Mouse (Mus musculus) C2C12 (cell line): ENCODE measurements around the gene Apol11b. TPM values are rescaled to one million over a fixed set of nuclear protein-coding genes. Genes with fewer than 3 reads are reported as not detected.

Source experiments
- H3K27me3 ChIP-seq: one replicate; pipeline ENCODE4 v1.6.1; 2011; ENCODE audit not compliant: control insufficient read depth, insufficient read depth, insufficient read length
- H3K36me3 ChIP-seq: one replicate; pipeline ENCODE4 v1.6.1; 2011; ENCODE audit not compliant: control insufficient read depth, insufficient read depth
- H3K4me3 ChIP-seq: one replicate; pipeline ENCODE4 v1.5.1; 2011; ENCODE audit warnings: mild to moderate bottlenecking, control low read depth; ENCODE audit not compliant: poor library complexity, insufficient read depth, severe bottlenecking
- H3K79me2 ChIP-seq: one replicate; pipeline ENCODE4 v1.6.1; 2011; ENCODE audit not compliant: control insufficient read depth, insufficient read depth
- H3K79me3 ChIP-seq: one replicate; pipeline ENCODE4 v1.6.1; 2011; ENCODE audit warnings: low read depth, control low read depth
- H3ac ChIP-seq: one replicate; pipeline ENCODE3; 2011; ENCODE audit warnings: low read depth; ENCODE audit not compliant: control insufficient read depth, insufficient read length
- CEBPB ChIP-seq: IDR thresholded peaks from one replicate; pipeline ENCODE4 v1.6.1; 2011; ENCODE audit warnings: low read depth, mild to moderate bottlenecking, control low read depth, moderate library complexity
- CTCF ChIP-seq: IDR thresholded peaks from one replicate; pipeline ENCODE4 v1.5.1; 2011; ENCODE audit not compliant: control insufficient read depth, insufficient read depth, insufficient read length
- FOSL1 ChIP-seq: IDR thresholded peaks from one replicate; pipeline ENCODE4 v1.8.0; 2011; ENCODE audit warnings: mild to moderate bottlenecking, low read length; ENCODE audit not compliant: poor library complexity, insufficient read depth, severe bottlenecking
- MAX ChIP-seq: IDR thresholded peaks from one replicate; pipeline ENCODE4 v1.6.1; 2011; ENCODE audit warnings: mild to moderate bottlenecking, control low read depth
- MYOD1 ChIP-seq: IDR thresholded peaks from one replicate; pipeline ENCODE4 v1.6.1; 2011; ENCODE audit warnings: low read depth; ENCODE audit not compliant: control insufficient read depth, insufficient read length
- MYOG ChIP-seq: IDR thresholded peaks from one replicate; pipeline ENCODE4 v1.6.1; 2011; ENCODE audit not compliant: control insufficient read depth, insufficient read length; ENCODE audit errors: extremely low read depth
- USF1 ChIP-seq: IDR thresholded peaks from one replicate; pipeline ENCODE4 v1.6.1; 2011; ENCODE audit warnings: low read depth, mild to moderate bottlenecking, control low read depth, moderate library complexity
- polyA plus RNA-seq: library from polyadenylated mRNA; unstranded; fragments of >200 nt; fragmentation: generic; extraction: Trizol; gene quantifications from one replicate; pipeline ENCODE4 v1.2.1, GENCODE M21; 2012; ENCODE audit warnings: missing spikeins

The Apol11b gene
- polyA plus RNA-seq, 1 experiment, result 0.02 TPM

DNA sequence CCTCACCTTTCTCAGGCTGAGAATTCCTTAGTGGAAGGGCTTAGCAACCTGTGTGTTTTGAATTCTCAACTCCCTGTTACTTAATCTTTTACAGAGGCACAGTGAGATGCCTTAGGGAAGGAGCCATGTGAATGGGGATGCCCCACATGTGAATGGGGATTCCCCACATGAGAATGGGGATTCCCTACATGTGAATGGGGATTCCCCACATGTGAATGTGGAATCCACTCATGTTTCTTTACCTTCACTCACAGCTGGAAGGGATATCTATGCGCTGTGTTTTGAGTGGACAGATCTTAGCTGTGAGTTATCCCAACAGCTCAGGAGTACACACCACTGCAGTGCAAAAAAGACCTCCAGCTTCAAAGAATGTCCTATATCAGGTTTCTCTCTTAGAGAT, 18.4 kb downstream of the Apol11b start:
- TF ChIP-seq MYOG, result no peak
- no peak for TF ChIP-seq FOSL1
- TF ChIP-seq USF1, result no peak
- no peak for TF ChIP-seq MAX
- TF ChIP-seq CTCF, result no peak
- no peak for TF ChIP-seq MYOD1
- no peak for TF ChIP-seq CEBPB
- Histone ChIP-seq H3K4me3 (no peak overlapping the region), H3K36me3 (no peaks in the 10 kb centered on the region), H3K79me3 (no peaks in the 10 kb centered on the region), H3K27me3 (peaks cover 28% of the 10 kb centered on the region), H3K79me2 (no peaks in the 10 kb centered on the region), H3ac (no peak overlapping the region)

DNA sequence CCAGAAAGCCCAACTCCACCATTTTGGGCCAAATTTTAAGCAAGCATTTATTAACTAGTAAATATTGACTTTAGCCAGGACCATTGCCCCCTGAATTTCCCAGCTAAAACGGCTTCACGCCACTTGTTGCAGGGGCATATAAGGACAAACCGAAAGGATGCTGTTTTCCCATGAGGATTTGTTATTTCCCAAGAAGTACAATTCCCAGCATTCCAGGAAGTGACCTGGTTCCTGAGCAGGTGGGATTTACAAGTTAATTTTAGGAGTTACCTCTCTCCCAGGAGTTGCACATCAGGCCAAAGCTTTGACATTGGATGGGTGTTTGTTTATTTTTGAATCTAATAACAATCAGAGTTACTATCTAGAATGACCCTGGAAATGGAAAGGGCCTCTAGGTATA, 37.0 kb downstream of the Apol11b start:
- Histone ChIP-seq H3K4me3 (no peak overlapping the region), H3ac (no peak overlapping the region), H3K27me3 (peaks cover 7% of the 10 kb centered on the region), H3K79me3 (no peaks in the 10 kb centered on the region), H3K36me3 (no peaks in the 10 kb centered on the region), H3K79me2 (no peaks in the 10 kb centered on the region)
- no peak for TF ChIP-seq CTCF
- no peak for TF ChIP-seq USF1
- TF ChIP-seq MYOD1, result no peak
- no peak for TF ChIP-seq FOSL1

DNA sequence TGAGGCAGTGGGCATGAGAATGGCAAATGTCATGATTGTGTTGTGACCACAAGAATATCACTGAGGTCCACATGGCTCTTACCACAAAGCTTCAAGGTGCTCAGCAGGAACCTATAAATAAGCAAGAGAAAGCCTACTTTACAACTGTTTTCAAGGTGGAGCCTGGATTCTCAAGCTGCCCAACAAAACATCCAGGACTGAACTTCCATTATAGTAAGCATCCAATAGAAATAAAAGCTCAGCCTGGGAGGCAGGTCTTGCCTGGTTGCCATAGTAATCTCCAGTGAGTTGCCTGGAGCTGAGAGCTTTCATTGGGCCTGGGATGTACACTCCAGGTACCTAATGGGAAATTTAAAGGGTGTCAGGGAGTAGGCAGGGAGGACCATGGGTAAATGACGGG, 44.1 kb downstream of the Apol11b start, which contains the start of gene Gm36245:
Gene Gm36245, plus strand, starts transcription at position 301 of the 400 bp plus-strand sequence.
- TF ChIP-seq FOSL1, result no peak
- no peak for TF ChIP-seq USF1
- no peak for TF ChIP-seq CTCF
- TF ChIP-seq MYOD1, result no peak
- no peak for TF ChIP-seq MAX
- TF ChIP-seq CEBPB, result no peak
- H3K79me3 ChIP-seq, result no peaks in the 10 kb centered on the region

DNA sequence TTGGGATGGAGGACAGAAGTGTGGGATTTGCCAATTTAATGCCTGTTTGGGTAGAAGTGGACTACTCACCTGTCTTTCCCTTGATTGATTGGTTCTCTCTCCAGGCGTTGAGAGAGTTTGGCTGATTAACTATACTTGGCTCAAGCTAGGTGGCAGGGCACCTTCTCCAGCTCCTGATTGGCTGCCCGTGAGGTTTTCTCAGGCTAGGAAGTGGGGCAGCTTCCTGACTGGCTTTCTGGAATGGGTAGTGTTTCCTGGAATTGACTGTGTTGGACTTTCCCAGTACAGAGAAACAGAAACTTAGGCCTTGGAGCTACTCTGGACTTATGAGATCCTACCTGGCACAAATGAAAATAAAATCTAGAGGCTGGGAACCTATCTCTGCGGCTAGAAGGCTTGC, 44.7 kb downstream of the Apol11b start:
- H3ac ChIP-seq, result no peak overlapping the region
- no peaks in the 10 kb centered on the region for H3K79me3 ChIP-seq
- TF ChIP-seq MYOD1 (no peak), USF1 (no peak), CEBPB (no peak), FOSL1 (no peak), MAX (no peak)
- H3K36me3 ChIP-seq, result no peaks in the 10 kb centered on the region
- no peaks in the 10 kb centered on the region for H3K79me2 ChIP-seq
- no peaks in the 10 kb centered on the region for H3K27me3 ChIP-seq
- no peak overlapping the region for H3K4me3 ChIP-seq

More for the DNA sequence above, 44.1 kb downstream of the Apol11b start, which contains the start of gene Gm36245:
- no peak within 1 kb of the TSS for H3K4me3 ChIP-seq
- H3K79me2 ChIP-seq, result no peaks in the 10 kb centered on the region
- no peaks in the 10 kb centered on the region for H3K36me3 ChIP-seq
- no peak within 1 kb of the TSS for H3ac ChIP-seq
- no peaks in the 10 kb centered on the region for H3K27me3 ChIP-seq

DNA sequence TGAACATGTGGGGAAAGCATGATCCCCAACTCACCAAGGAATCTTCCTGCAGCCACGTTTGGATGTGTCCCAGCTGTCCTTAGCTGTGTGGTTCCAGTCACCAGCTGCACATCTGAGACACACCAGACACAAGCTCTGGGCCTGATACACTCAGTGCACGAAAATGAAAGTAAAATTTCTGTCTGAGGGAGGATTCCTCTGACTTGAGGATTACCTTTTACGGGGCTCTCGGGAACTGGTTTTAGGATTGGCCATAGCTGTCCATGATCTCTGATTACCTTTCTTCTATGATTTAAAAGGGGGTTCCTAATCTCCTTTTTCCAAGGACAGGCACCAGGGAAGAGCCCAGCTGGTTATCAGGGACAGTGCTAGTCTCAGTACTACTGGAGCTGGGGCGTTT, 47.1 kb downstream of the Apol11b start, which contains the start of gene Apol10b:
Gene Apol10b, minus strand, starts transcription at position 165 of the 400 bp plus-strand sequence.
- H3K27me3 ChIP-seq, result no peaks in the 10 kb centered on the region
- H3K79me3 ChIP-seq, result no peaks in the 10 kb centered on the region
- no peak for TF ChIP-seq MYOD1
- TF ChIP-seq CEBPB, result no peak
- TF ChIP-seq FOSL1, result no peak
- peak; percentile 34 for TF ChIP-seq MAX
- no peak for TF ChIP-seq MYOG
- H3ac ChIP-seq, result peak within 1 kb of the TSS; percentile 38
- no peaks in the 10 kb centered on the region for H3K36me3 ChIP-seq
- no peaks in the 10 kb centered on the region for H3K79me2 ChIP-seq
- H3K4me3 ChIP-seq, result peak within 1 kb of the TSS; percentile 21

DNA sequence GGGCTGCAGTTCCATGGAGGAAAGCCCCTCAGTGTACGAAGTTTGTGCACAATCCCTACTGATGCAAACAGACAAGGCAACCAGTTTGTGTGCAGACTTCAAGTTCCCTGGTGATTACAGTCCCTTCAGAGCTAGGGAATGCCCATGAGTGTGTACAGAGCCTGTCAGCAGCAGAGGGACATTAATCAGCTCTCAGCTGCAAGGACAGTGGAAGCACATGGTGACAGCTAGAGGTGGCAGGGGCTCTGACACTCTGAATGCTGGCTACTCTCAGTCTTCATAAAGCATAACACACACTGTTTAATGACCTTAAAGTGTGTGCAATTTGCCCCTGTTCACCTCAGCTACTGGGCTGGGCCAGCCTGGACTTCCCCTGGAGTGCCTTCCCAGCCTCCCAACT, 49.5 kb downstream of the Apol11b start:
- Histone ChIP-seq H3K79me2 (no peaks in the 10 kb centered on the region), H3K79me3 (no peaks in the 10 kb centered on the region), H3ac (no peak overlapping the region), H3K36me3 (no peaks in the 10 kb centered on the region), H3K27me3 (no peaks in the 10 kb centered on the region), H3K4me3 (no peak overlapping the region)
- no peak for TF ChIP-seq FOSL1
- TF ChIP-seq USF1, result no peak
- TF ChIP-seq MYOD1, result no peak
- TF ChIP-seq CEBPB, result no peak
- no peak for TF ChIP-seq MAX
- TF ChIP-seq MYOG, result no peak
- no peak for TF ChIP-seq CTCF
